Mouse (Mus musculus) cerebellum, postnatal 4 days (tissue): ENCODE measurements around the gene Arhgdib.
"Not testable (repeated sequence)": the region's sequence is repeated elsewhere in the genome, so short reads cannot be mapped to it uniquely, and the experiment has no call there.

Source experiments
- DNase-seq, 2 experiments: peaks; one replicate each; pipeline ENCODE4 v3.0.0; 2022; ENCODE audit warnings: low spot score in 2 of 2, mixed read lengths in 1 of 2

The Arhgdib gene

GRCm38 (mm10) chr6:136941051-136942021 is at the start of gene Arhgdib:
Gene Arhgdib, minus strand, starts transcription at chr6:136941899.
- DNase-seq, result no peak

- DNase-seq, result no peak
These were observed 48.9 kb upstream of the Arhgdib start for GRCm38 (mm10) chr6:136990557-136990956.

- DNase-seq, result no peak
These were observed 48.3 kb upstream of the Arhgdib start for GRCm38 (mm10) chr6:136989824-136990497.

GRCm38 (mm10) chr6:136988536-136989060 is 46.9 kb upstream of the Arhgdib start:
- no peak for DNase-seq

- DNase-seq, result no peak
These were observed 45.0 kb upstream of the Arhgdib start for GRCm38 (mm10) chr6:136986718-136987117.

GRCm38 (mm10) chr6:136986019-136986418 is 44.3 kb upstream of the Arhgdib start:
- no peak for DNase-seq

GRCm38 (mm10) chr6:136983201-136983600 is 41.5 kb upstream of the Arhgdib start:
- no peak for DNase-seq

- DNase-seq, result no peak
These were observed 40.9 kb upstream of the Arhgdib start for GRCm38 (mm10) chr6:136982581-136982980.

GRCm38 (mm10) chr6:136980331-136980746 is 38.6 kb upstream of the Arhgdib start:
- DNase-seq, result no peak

- DNase-seq, result no peak
These were observed 37.8 kb upstream of the Arhgdib start for GRCm38 (mm10) chr6:136979274-136980082.

GRCm38 (mm10) chr6:136968877-136969276 is 27.2 kb upstream of the Arhgdib start:
- DNase-seq, result not testable (repeated sequence)

- no peak for DNase-seq
These were observed 25.8 kb upstream of the Arhgdib start for GRCm38 (mm10) chr6:136967466-136967865.

- no peak for DNase-seq
These were observed 24.2 kb upstream of the Arhgdib start for GRCm38 (mm10) chr6:136965912-136966311.

GRCm38 (mm10) chr6:136964609-136965510 is 23.2 kb upstream of the Arhgdib start:
- DNase-seq, result no peak

GRCm38 (mm10) chr6:136962957-136963356 is 21.3 kb upstream of the Arhgdib start:
- no peak for DNase-seq

- DNase-seq, result no peak
These were observed 17.4 kb upstream of the Arhgdib start for GRCm38 (mm10) chr6:136959131-136959530.

GRCm38 (mm10) chr6:136957062-136957461 is 15.4 kb upstream of the Arhgdib start:
- no peak for DNase-seq

GRCm38 (mm10) chr6:136955240-136955639 is 13.5 kb upstream of the Arhgdib start:
- DNase-seq, result no peak

- no peak for DNase-seq
These were observed 13.0 kb upstream of the Arhgdib start for GRCm38 (mm10) chr6:136954715-136955114.

- no peak for DNase-seq
These were observed 12.5 kb upstream of the Arhgdib start for GRCm38 (mm10) chr6:136954192-136954591.

GRCm38 (mm10) chr6:136952930-136953329 is 11.2 kb upstream of the Arhgdib start:
- no peak for DNase-seq
